Comparison of ENCODE assay signal across 8 mouse cellular contexts in genomic region chr10:13060021-13060668, GRCm38 (mm10). TPM values are rescaled to one million over a fixed set of nuclear protein-coding genes. Genes with fewer than 3 reads are reported as not detected.
DNase-seq lines count a peak whose midpoint lies in the region; ATAC-seq lines count a peak whose summit lies in the region.

Gene Plagl1, plus strand, starts transcription at chr10:13060504.

- intact Hi-C loops in heart, postnatal 36 days (cut with DNase I): no loop called here
- intact Hi-C loops in left cerebral cortex, postnatal 4 days (cut with DNase I): no loop called here

- 70% methylated on average over 11 of the region's 11 CpGs for WGBS in heart, embryonic 16.5 days
- WGBS in stomach, embryonic 15.5 days: 67% methylated on average over 11 of the region's 11 CpGs

- no peaks in the 10 kb centered on the region for H3K36me3 ChIP-seq in heart, embryonic 16.5 days (ENCODE audit: control insufficient read depth, insufficient read depth)
- no peaks in the 10 kb centered on the region for H3K36me3 ChIP-seq in stomach, embryonic 15.5 days

- H3K4me3 ChIP-seq in heart, embryonic 16.5 days (ENCODE audit: low read length): peak within 1 kb of the TSS; percentile 48
- H3K4me3 ChIP-seq in stomach, embryonic 15.5 days (replicated peaks): peak within 1 kb of the TSS; percentile 32

- H3K9me3 ChIP-seq in heart, embryonic 16.5 days (replicated peaks; ENCODE audit: control insufficient read depth, low read length): no peaks in the 10 kb centered on the region
- H3K9me3 ChIP-seq in stomach, embryonic 15.5 days: no peaks in the 10 kb centered on the region

- no peak within 1 kb of the TSS for H3K27ac ChIP-seq in heart, embryonic 16.5 days (ENCODE audit: low read length)
- no peak within 1 kb of the TSS for H3K27ac ChIP-seq in stomach, embryonic 15.5 days

- H3K4me1 ChIP-seq in heart, embryonic 16.5 days (ENCODE audit: control insufficient read depth, insufficient read depth, low read length): peaks cover 7% of the 10 kb centered on the region
- peaks cover 4% of the 10 kb centered on the region; the same call in 1 of the 2 replicates for H3K4me1 ChIP-seq in stomach, embryonic 15.5 days

- peaks cover 16% of the 10 kb centered on the region for H3K27me3 ChIP-seq in heart, embryonic 16.5 days (ENCODE audit: control insufficient read depth, insufficient read depth, low read length)
- 0 out of 2 replicates have a peak, but pooled peaks cover 9% of the 10 kb centered on the region for H3K27me3 ChIP-seq in stomach, embryonic 15.5 days (replicated peaks)

- H3K4me2 ChIP-seq in heart, embryonic 16.5 days (ENCODE audit: low read depth, low read length): peak within 1 kb of the TSS; percentile 84
- peak within 1 kb of the TSS; percentile 61 for H3K4me2 ChIP-seq in stomach, embryonic 15.5 days

- peak within 1 kb of the TSS; percentile 60 for H3K9ac ChIP-seq in heart, embryonic 16.5 days (ENCODE audit: low read length)
- no peak within 1 kb of the TSS for H3K9ac ChIP-seq in stomach, embryonic 15.5 days

- no peak for ATAC-seq in heart, embryonic 16.5 days (replicated peaks; ENCODE audit: extremely low read depth, insufficient read depth, low FRiP score)
- peak; percentile 35 for ATAC-seq in activated CD4-positive, CD25-positive, alpha-beta regulatory T cell, adult 4 months
- no peak for ATAC-seq in stomach, embryonic 15.5 days (ENCODE audit: insufficient read depth, low FRiP score, low read depth)
- ATAC-seq in granulocyte monocyte progenitor cell, adult 5-6 weeks (replicated peaks; ENCODE audit: poor library complexity, severe bottlenecking): no peak

- no peak for DNase-seq in heart, postnatal 36 days
- no peak for DNase-seq in heart, postnatal 4 days
- no peak for DNase-seq in left cerebral cortex, postnatal 4 days
- no peak for DNase-seq in frontal cortex, postnatal 14 days (ENCODE audit: low spot score in 2 of 2)

RNA-seq across cellular contexts. Expression of gene Plagl1, which starts in this region (rescaled TPM):
- polyA plus RNA-seq in heart, embryonic 16.5 days (2015; fragmentation: Nextera tagmentation; extraction: Ambion mirVana): 159 and 181 TPM in 2 replicates
- 1 to 10 TPM; 7.2 to 8.4 TPM for total RNA-seq in heart, postnatal 36 days (2021)
- polyA plus RNA-seq in activated CD4-positive, CD25-positive, alpha-beta regulatory T cell, adult 4 months (2017; shearing (Covaris generic)): 1 to 10 TPM; 1.8 to 2.2 TPM
- 100 to 1,000 TPM; 145 to 147 TPM for total RNA-seq in heart, postnatal 4 days (2021)
- total RNA-seq in left cerebral cortex, postnatal 4 days (2021): 10 to 100 TPM; 25.5 to 27.6 TPM
- 237 and 238 TPM in 2 replicates for polyA plus RNA-seq in stomach, embryonic 15.5 days (2015; fragmentation: Nextera tagmentation; extraction: Ambion mirVana)
- 0.37 TPM in 1 of 2 replicates, not detected in the other for total RNA-seq in granulocyte monocyte progenitor cell, adult 5-6 weeks (2014; fragmentation: Nextera tagmentation)
- not detected in 2 replicates for total RNA-seq in granulocyte monocyte progenitor cell, adult 5-6 weeks (2017)

Comparison
In these comparisons a context has a peak if more than half of its experiments do, and no peak if none do; other contexts are left out.
1. RNA of gene Plagl1 (total RNA-seq): 145 to 147 TPM in heart, postnatal 4 days, 25.5 to 27.6 TPM in left cerebral cortex, postnatal 4 days and 7.2 to 8.4 TPM in heart, postnatal 36 days; 0.37 TPM in granulocyte monocyte progenitor cell, adult 5-6 weeks; every median in the first group is over 4 times any median in the second.
2. RNA of gene Plagl1 (total RNA-seq): 145 to 147 TPM in heart, postnatal 4 days; 25.5 to 27.6 TPM in left cerebral cortex, postnatal 4 days and 7.2 to 8.4 TPM in heart, postnatal 36 days; every median in the first group is over 4 times any median in the second.
3. RNA of gene Plagl1 (polyA plus RNA-seq): 237 to 238 TPM in stomach, embryonic 15.5 days and 159 to 181 TPM in heart, embryonic 16.5 days; 1.8 to 2.2 TPM in activated CD4-positive, CD25-positive, alpha-beta regulatory T cell, adult 4 months; every median in the first group is over 10 times any median in the second.